Comparison of ENCODE assay signal across 8 mouse cellular contexts in genomic region chr3:129969031-129969430, GRCm38 (mm10). TPM values are rescaled to one million over a fixed set of nuclear protein-coding genes. Genes with fewer than 3 reads are reported as not detected.
DNase-seq lines count a peak whose midpoint lies in the region; ATAC-seq and TF ChIP-seq lines count a peak whose summit lies in the region.

No protein-coding gene starts in this region.

- peaks cover 11% of the 10 kb centered on the region for H3K27me3 ChIP-seq in heart, embryonic 11.5 days (ENCODE audit: control insufficient read depth, insufficient read depth, low read length)
- no peaks in the 10 kb centered on the region for H3K27me3 ChIP-seq in ES-Bruce4 (ENCODE audit: control insufficient read depth, insufficient read depth, low read length, poor library complexity, severe bottlenecking)
- H3K27me3 ChIP-seq in heart, postnatal 0 days (ENCODE audit: control insufficient read depth, insufficient read depth, low read length) = peaks cover 6% of the 10 kb centered on the region; the same call in 1 of the 2 replicates
- H3K27me3 ChIP-seq in megakaryocyte, embryonic 14.5 days (replicated peaks) = peaks cover 36% of the 10 kb centered on the region

- no peak for DNase-seq in heart, postnatal 10 days
- no peak for DNase-seq in heart, postnatal 0 days (ENCODE audit: low spot score)
- no peak for DNase-seq in ovary, postnatal 10 days (ENCODE audit: low spot score)
- DNase-seq in cerebellum, adult 9-11 months = no peak
- DNase-seq in gastrocnemius, adult 18-20 months (ENCODE audit: low spot score) = no peak

- no peak overlapping the region for H3K27ac ChIP-seq in heart, embryonic 11.5 days (ENCODE audit: low read depth, low read length)
- no peak overlapping the region for H3K27ac ChIP-seq in ES-Bruce4 (ENCODE audit: insufficient read depth, low read length)
- H3K27ac ChIP-seq in heart, postnatal 0 days (ENCODE audit: low read depth) = no peak overlapping the region

- TF ChIP-seq EP300 in ES-Bruce4 (IDR thresholded peaks at IDR 0.05; ENCODE audit: insufficient read depth, low read depth, low read length) = no peak
- no peak for TF ChIP-seq EP300 in heart, postnatal 0 days (IDR thresholded peaks at IDR 0.05; ENCODE audit: low read depth)

- ATAC-seq in heart, embryonic 11.5 days (replicated peaks; ENCODE audit: insufficient number of reproducible peaks, low FRiP score, low TSS enrichment) = no peak
- no peak for ATAC-seq in heart, postnatal 0 days (ENCODE audit: insufficient read depth, low read depth)

- WGBS in heart, embryonic 11.5 days (ENCODE audit: insufficient replicate concordance) = 33% methylated on average over 10 of the region's 10 CpGs
- WGBS in heart, postnatal 0 days = 36% methylated on average over 10 of the region's 10 CpGs

- no peaks in the 10 kb centered on the region for H3K9me3 ChIP-seq in heart, embryonic 11.5 days (replicated peaks; ENCODE audit: control insufficient read depth, low read length)
- no peaks in the 10 kb centered on the region for H3K9me3 ChIP-seq in ES-Bruce4 (replicated peaks; ENCODE audit: control insufficient read depth, insufficient read depth, low read length, poor library complexity, severe bottlenecking)
- no peaks in the 10 kb centered on the region for H3K9me3 ChIP-seq in heart, postnatal 0 days (replicated peaks; ENCODE audit: control insufficient read depth, low read length)
- H3K9me3 ChIP-seq in megakaryocyte, embryonic 14.5 days = peaks cover 5% of the 10 kb centered on the region

- H3K9ac ChIP-seq in heart, embryonic 11.5 days (ENCODE audit: low read depth, low read length) = no peak overlapping the region
- no peak overlapping the region for H3K9ac ChIP-seq in ES-Bruce4 (ENCODE audit: low read depth, poor library complexity, severe bottlenecking)
- H3K9ac ChIP-seq in heart, postnatal 0 days (replicated peaks; ENCODE audit: low read depth, low read length) = no peak overlapping the region

- peak overlapping the region; percentile 70 for H3K4me3 ChIP-seq in heart, embryonic 11.5 days (ENCODE audit: low read depth, low read length)
- H3K4me3 ChIP-seq in ES-Bruce4 (ENCODE audit: low read depth, low read length) = peak overlapping the region; percentile 46
- H3K4me3 ChIP-seq in heart, postnatal 0 days (ENCODE audit: low read depth, low read length) = peak overlapping the region; percentile 73; the same call in 1 of the 2 replicates
- peak overlapping the region; percentile 93 for H3K4me3 ChIP-seq in megakaryocyte, embryonic 14.5 days (replicated peaks)

- intact Hi-C loops in heart, postnatal 10 days (cut with DNase I) = no loop called here

- H3K4me1 ChIP-seq in heart, embryonic 11.5 days (ENCODE audit: control insufficient read depth, insufficient read depth, low read length) = peaks cover 6% of the 10 kb centered on the region; the same call in 1 of the 2 replicates
- H3K4me1 ChIP-seq in ES-Bruce4 (ENCODE audit: control insufficient read depth, insufficient read depth, low read length) = no peaks in the 10 kb centered on the region
- peaks cover 11% of the 10 kb centered on the region for H3K4me1 ChIP-seq in heart, postnatal 0 days (ENCODE audit: control insufficient read depth, insufficient read depth)
- H3K4me1 ChIP-seq in megakaryocyte, embryonic 14.5 days = peaks cover 17% of the 10 kb centered on the region

- H3K4me2 ChIP-seq in heart, embryonic 11.5 days = peak overlapping the region; percentile 100
- peak overlapping the region; percentile 99 for H3K4me2 ChIP-seq in heart, postnatal 0 days (ENCODE audit: low read depth, low read length)

- no peak for TF ChIP-seq CTCF in ES-Bruce4 (IDR thresholded peaks at IDR 0.05; ENCODE audit: low read depth, low read length)
- no peak for TF ChIP-seq CTCF in heart, postnatal 0 days (IDR thresholded peaks at IDR 0.05; ENCODE audit: low read depth)

- TF ChIP-seq POLR2A in ES-Bruce4 (IDR thresholded peaks at IDR 0.05; ENCODE audit: insufficient read depth, low read length) = no peak

- no peaks in the 10 kb centered on the region for H3K36me3 ChIP-seq in heart, embryonic 11.5 days (ENCODE audit: control insufficient read depth, insufficient read depth, low read length)
- no peaks in the 10 kb centered on the region for H3K36me3 ChIP-seq in ES-Bruce4 (ENCODE audit: control insufficient read depth, insufficient read depth, low read length, poor library complexity, severe bottlenecking)
- H3K36me3 ChIP-seq in heart, postnatal 0 days (replicated peaks; ENCODE audit: control insufficient read depth, insufficient read depth, low read length) = no peaks in the 10 kb centered on the region
- H3K36me3 ChIP-seq in megakaryocyte, embryonic 14.5 days (replicated peaks; ENCODE audit: low read length) = no peaks in the 10 kb centered on the region

RNA-seq across cellular contexts. Expression of gene Mcub, which starts 1.0 kb away (rescaled TPM):
- polyA plus RNA-seq in heart, embryonic 11.5 days (2014; fragmentation: Nextera tagmentation; extraction: Ambion mirVana) = 4.2 and 4.3 TPM in 2 replicates
- total RNA-seq in heart, postnatal 10 days (2021) = 1 to 10 TPM; 1.1 to 1.4 TPM
- 1.3 and 1.4 TPM in 2 replicates for polyA plus RNA-seq in ES-Bruce4 (2011; ENCODE audit: insufficient read depth, insufficient read length, low read depth, missing spikeins)
- total RNA-seq in heart, postnatal 0 days (2014; rRNA removed; ENCODE audit: low replicate concordance) = 4.3 TPM in 1 of 2 replicates, not detected in the other
- polyA plus RNA-seq in heart, postnatal 0 days (2015; fragmentation: Nextera tagmentation; extraction: Ambion mirVana) = 2.8 TPM in 2 replicates
- polyA plus RNA-seq in megakaryocyte, embryonic 14.5 days (2012; ENCODE audit: insufficient read depth, low replicate concordance) = 0.12 TPM in 1 of 2 replicates, not detected in the other
- total RNA-seq in gastrocnemius, adult 18-20 months (2021) = 1 to 10 TPM; 1.2 to 1.3 TPM
